ENCODE assay signal across 9 mouse cellular contexts in genomic region chr4:7580554-7581219, GRCm38 (mm10).
DNase-seq lines count a peak whose midpoint lies in the region; ATAC-seq lines count a peak whose summit lies in the region.
"Had no signal": no experiment of that assay in that cellular context is flagged by ENCODE, and none has a peak within 500 bp of the region (broad histone marks: within the 10 kb centered on the region; RNA-seq: fewer than 3 reads in every experiment).

No protein-coding gene starts in this region.

- peak; percentile 91 for ATAC-seq in frontal cortex, adult (ENCODE audit: low TSS enrichment)

- intact Hi-C loops in heart, postnatal 36 days (cut with DNase I): no loop called here

- DNase-seq in frontal cortex, postnatal 25 days (ENCODE audit: low spot score in 2 of 2): no peak
- DNase-seq in right cerebral cortex, postnatal 10 days (ENCODE audit: low spot score in 2 of 2): peak; percentile 42 to 75
- DNase-seq in right cerebral cortex, postnatal 14 days: no peak
- peak; percentile 17 to 39 for DNase-seq in layer of hippocampus, postnatal 10 days (ENCODE audit: low spot score in 2 of 2)
- DNase-seq in telencephalon, adult 2 months (ENCODE audit: low read depth, low spot score): peak; percentile 82
- DNase-seq in kidney, adult 11 months: no peak
- DNase-seq in heart, postnatal 36 days: no peak
- DNase-seq: adrenal gland, postnatal 25 days had no signal

Comparison
In these comparisons a context has a peak if more than half of its experiments do, and no peak if none do; other contexts are left out.
1. DNase-seq: peak in right cerebral cortex, postnatal 10 days (2 of 2), layer of hippocampus, postnatal 10 days (2 of 2) and telencephalon, adult 2 months (single experiment); none in frontal cortex, postnatal 25 days (0 of 2), right cerebral cortex, postnatal 14 days (single experiment), kidney, adult 11 months (single experiment) and heart, postnatal 36 days (0 of 2).